Mouse (Mus musculus) layer of hippocampus, postnatal 14 days (tissue): ENCODE data around the gene Tbc1d9b. TPM values are rescaled to one million over a fixed set of nuclear protein-coding genes. Genes with fewer than 3 reads are reported as not detected.

Source experiments
- DNase-seq, 2 experiments: peaks; one replicate each; pipeline ENCODE4 v3.0.0; 2021 to 2022; ENCODE audit warnings: low spot score in 2 of 2, mixed read lengths in 1 of 2
- total RNA-seq, 2 experiments: library from RNA; stranded (reverse); gene quantifications; 2 replicates each; pipeline ENCODE4 v1.2.3; 2021

The Tbc1d9b gene
- total RNA-seq, 2 experiments from 2014 or later: 104 to 105 TPM

DNA sequence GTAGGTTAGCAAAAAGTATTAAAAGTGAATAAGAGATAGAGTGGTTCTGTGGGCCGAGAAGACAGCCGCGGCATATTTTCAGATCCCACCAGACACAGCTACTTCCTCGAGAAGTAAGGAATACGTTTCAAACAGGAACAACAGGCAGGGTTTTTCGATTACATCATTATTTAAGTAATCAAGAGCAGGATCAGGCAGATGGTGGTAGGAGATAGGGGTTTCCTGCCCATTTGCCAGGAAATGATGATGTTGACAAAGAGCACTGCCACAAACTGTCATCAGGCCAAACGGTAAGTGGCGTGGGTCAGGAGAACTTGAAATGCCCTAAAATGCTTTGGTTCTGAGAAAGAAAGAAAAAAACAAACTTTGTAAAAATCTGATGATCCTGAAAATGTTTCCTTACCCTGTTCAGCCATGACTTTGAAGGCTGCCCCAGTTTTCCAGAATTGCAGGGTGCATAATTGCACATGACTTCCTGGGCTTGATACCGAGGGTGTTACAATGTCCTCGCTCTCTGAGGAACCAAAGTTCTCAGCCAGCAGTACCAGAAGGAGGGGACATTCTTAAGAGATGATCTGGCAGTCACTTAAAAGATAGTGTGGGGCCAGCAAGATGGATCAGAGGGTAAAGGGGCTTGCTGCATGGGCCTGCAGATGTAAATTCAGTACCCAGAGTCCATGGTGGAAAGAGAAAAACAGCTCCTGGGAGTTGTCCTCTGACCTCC, 3.1 kb downstream of the Tbc1d9b start:
- DNase-seq: no peak

DNA sequence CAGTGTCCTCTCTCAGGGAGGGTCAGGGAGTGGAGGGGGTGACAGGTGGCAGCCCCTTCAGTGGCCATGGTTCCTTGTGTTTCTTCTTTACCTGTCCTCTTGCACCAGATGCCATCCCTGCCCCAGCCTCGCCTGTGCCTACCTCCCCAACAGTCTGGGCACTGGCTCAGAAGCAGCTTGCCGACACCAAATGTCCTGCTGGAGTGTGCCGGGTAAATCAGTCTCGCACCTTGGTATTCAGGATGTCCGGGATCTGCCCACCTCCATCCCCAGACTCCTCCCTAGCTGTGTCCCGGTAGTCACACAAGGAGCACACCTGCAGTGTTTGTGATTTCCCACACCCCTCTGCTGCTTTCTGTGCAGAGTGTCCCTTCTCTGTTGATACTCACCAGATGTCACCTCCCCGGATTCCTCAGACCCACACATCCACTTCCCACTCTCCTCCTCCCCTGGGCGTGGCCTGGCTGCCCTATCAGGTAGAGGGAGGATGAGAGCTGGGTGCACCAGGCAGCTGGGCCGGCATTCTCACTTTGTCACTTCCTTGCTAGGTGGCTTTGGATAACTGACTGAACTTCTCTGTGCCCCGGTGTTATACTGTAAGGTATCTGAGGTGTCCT, 7.1 kb downstream of the Tbc1d9b start:
- DNase-seq: no peak

DNA sequence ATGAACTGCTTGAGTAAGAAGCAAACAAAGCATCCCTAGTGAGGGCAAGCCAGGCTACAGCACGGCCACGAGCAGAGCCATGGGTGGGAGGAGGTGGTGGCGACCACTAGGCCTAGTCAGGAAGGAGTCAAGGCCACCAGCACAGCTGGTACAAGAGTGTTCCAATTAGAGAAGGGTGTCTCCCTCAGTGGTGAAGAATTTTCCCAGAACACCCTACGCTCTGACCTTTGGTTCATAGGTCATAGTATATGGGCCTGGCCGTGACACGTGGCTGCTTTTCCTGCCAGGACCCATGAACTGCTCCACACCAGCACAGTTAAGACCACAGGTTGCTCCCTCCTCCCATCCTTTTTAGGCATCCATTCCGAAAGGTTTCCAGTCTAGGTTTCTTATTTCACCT, 8.4 kb downstream of the Tbc1d9b start:
- no peak for DNase-seq

DNA sequence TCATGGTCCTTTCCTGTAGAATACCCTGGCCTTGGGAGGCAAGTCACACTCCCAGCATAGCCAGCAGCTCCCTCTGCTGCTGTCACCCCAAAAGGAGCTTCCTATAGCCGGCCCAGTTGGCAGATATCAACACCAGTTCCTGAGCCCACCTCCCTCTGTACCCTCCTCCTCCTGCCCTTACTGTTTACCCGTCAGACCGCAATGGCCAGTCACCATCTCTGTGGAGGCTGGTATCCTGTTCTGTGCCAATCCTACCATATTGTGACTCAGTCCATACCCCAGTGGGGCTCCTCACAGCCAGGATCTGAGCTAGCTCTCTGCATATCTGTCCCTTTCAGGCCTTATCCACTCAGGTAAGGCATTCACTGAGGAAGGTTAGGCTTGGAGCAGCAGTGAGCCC, 14.3 kb downstream of the Tbc1d9b start:
- DNase-seq: no peak

DNA sequence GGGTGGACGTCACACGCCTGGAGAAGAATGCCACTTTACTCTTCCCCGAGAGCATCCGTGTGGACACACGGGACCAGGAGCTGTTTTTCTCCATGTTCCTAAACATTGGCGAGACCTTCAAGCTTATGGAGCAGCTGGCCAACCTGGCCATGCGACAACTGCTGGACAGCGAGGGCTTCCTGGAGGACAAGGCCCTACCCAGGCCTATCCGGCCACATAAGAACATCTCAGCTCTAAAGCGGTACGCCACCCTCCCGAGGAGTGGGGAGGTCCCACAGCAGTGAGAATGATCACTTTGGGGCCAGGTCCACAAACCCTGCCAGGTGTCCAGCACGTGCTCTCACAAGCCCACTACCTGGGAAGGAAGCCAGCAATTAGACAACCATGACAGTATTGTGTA, 14.9 kb downstream of the Tbc1d9b start:
- no peak for DNase-seq

DNA sequence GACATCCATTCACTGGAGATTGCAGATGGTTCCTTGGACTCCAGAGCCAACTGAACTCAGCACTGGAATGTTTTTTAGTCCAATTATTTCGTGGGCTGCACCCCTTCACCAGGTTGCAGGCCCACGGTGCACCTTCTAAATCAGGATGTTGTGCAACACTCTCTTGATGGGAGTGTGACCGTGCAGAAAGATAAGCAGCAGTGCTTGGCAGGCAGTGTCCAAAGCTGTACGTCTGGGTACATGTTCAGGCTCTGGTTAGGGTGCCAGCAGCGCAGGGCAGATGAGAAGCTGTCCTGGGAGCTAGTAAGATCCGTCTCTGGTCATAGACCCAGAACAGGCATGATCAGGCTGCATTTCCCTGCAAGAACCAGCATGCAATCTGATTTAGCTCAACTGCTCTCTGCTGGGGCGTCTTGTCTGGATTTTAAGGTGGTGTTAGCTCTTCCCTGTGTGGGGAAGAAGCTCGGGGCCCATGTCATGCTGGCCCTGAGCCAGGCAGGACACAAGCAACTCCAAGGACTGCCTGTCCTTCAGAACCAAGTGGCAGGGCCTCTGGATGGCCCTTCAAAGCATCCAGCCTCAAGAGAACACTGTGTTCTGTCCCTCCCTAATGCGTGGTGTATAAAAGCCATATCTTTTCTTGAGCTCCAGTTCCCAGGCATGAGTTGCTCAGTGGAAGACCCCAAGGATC, 16.2 kb downstream of the Tbc1d9b start:
- no peak for DNase-seq

DNA sequence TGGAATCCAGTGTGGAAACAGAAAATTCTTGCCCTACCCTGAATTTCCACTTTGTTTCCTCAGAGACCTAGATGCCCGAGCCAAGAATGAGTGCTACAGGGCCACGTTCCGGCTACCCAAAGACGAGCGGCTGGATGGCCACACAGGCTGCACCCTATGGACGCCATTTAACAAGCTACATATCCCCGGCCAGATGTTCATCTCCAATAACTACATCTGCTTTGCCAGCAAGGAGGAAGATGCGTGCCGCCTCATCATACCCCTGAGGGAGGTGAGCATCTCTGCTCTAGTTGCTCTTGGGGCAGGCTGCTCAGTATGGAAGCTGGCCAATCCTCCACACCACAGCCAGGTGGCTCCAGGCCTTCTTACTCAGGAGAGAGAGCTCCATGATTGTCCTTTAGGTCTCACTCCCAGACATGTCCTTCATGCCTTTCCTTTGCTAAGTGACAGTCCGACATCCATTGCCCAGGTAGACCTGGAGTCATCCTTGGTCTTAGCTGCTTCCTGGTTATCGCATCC, 16.8 kb downstream of the Tbc1d9b start:
- no peak for DNase-seq

DNA sequence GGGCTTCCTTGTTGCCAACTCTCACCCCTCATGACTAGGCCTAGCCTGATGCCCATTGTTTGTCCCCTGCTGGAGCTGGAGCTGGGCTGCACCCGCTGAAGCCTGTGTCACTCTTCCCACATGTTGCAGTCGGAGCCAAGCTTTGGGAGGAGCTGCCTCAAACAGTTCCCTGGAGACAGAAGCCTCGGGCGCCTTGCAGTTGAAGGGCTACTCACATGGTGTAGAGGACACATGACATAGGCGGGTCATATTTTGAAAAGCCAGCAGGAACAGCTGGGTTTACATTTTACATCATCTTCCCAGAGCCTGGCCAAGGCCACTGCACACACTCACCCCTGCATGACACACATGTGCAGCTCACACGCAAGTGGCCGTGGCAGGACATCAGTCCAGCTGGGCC, 18.0 kb downstream of the Tbc1d9b start:
- DNase-seq: no peak

DNA sequence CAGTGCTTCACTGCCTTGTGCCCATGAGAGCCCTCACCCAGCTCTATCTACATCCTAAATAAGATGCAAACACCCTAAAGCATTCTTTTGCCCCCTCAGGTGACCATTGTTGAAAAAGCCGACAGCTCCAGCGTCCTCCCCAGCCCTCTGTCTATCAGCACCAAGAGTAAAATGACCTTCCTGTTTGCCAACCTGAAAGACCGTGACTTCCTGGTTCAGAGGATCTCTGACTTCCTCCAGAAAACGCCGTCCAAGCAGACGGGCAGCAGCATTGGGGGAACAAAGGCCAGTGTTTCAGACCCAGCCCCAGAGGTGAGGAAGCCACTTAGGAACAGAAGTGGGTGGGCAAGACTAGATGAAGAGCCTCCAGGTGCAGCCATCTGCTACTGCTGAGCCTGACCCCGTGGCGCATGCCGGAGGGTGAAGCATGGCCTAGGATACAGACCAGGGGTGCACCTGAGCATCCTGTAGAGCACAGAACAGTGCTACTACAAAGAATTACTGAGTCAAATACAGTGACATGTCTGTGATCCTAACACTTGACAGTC, 18.5 kb downstream of the Tbc1d9b start:
- no peak for DNase-seq

DNA sequence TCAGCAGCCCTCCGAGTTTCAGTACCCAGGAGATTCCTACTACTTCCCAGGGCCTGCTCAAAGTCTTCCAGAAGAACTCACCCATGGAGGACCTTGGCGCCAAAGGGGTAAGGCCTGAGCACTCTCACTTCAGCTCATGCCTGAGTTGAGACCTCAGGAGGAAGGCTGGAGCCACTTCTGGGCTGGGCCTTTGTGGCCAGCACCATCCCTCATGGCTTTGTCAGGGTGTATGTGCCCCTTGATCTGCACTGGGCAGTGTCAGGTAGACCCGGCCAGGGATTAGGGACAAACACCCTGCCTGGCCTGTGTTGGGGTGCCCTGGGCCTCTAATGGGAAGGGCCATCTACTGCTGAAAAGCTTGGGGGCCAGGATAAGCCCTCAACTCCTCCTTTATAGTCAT, 20.2 kb downstream of the Tbc1d9b start:
- DNase-seq: no peak

DNA sequence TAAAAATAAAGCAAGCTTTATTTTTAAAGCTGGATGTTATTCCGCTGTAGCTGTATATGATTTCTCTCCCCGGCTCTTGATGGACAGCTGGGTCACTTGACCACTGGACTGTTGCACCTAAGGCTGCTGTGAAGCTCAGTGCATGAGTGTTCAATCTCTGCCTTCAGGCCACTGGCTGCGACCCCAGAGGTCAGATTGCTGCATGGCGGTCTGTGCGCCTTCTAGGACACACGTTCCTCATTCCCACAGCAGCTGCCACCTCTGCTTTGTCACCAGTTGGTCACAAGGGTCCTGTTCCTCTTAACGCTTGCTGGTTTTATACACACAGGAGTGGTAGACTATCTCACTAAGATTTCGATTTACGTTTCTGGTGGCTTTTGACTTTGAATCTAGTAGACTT, 23.0 kb downstream of the Tbc1d9b start:
- no peak for DNase-seq

DNA sequence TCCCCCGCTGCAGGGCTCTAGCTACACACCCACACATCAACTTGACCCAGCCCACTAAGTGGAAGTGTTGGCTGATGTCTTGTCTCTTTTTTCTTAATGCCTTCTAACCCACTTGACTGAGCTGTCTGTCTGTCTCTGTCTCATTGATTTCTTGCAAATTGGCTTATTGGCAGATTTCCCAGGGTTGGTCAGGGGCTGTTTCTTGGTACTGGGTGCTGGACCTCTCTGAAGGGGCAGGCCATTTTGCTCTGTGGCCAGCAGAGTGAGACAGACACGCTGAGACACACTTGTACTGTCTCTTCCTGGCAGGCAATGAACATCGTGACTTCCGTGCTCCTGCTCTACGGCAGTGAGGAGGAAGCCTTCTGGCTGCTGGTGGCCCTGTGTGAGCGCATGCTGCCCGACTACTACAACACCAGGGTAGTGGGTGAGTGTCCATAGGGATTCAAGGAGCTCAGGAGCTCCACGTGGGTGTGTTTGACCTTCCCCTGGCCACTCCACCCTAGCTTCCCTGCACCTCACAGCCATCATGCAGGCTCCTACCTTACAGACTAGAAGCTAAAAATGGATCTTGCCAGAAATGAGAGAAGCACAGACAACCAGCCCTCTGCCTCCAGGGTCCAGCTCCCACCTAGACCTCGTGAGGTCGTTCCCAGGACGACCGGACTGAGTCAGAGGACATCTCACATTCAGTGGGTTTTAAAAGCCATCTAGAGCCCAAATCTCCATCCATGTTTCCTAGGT, 23.8 kb downstream of the Tbc1d9b start:
- DNase-seq: no peak

DNA sequence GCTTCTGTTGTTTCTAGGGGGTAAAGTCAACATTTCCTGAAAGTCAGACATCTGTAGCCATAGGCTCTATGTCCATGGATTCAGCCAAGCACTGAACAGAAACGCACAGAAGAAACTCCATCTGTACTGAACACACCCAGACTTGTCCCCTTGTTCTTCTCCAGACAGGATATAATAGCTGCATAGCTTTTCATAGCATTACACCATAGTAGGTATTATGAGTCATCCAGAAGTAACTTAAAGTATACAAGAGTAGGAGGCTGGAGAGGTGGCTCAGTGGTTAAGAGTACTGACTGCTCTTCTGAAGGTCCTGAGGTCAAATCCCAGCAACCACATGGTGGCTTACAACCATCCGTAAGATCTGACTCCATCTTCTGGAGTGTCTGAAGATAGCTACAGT, 24.6 kb downstream of the Tbc1d9b start:
- DNase-seq: no peak

DNA sequence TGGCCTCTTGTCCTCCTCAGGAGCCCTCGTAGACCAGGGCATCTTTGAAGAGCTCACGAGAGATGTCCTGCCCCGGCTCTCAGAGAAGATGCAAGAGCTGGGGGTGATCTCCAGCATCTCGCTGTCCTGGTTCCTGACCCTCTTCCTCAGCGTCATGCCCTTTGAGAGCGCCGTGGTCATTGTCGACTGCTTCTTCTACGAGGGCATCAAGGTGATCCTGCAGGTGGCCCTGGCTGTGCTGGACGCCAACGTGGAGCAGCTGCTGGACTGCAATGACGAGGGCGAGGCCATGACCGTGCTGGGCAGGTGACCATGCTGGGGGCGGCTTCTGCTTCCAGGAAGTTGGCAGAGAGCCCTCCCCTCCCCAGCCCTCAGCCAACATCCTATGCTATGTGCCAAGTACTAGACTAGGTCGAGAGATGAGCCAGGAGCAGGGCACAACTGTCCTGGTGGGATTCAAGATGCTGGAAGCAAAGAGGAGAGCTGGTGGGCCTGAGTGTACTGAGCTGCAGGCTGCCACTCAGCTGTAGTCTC, 25.6 kb downstream of the Tbc1d9b start:
- no peak for DNase-seq

DNA sequence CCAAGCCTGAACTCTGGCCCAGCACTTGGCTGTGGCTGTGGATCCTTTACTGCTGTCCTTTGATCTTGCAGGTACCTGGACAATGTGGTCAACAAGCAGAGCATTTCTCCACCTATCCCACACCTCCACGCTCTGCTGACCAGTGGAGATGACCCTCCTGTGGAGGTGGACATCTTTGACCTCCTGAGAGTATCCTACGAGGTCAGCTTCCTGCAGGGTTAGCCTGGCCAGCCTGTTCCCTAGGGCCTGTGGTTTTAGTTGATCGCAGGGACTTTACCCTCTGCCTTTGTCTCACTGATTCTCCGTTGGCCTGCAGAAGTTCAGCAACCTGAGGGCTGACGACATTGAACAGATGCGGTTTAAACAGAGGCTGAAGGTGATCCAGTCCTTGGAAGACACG, 27.1 kb downstream of the Tbc1d9b start:
- no peak for DNase-seq

DNA sequence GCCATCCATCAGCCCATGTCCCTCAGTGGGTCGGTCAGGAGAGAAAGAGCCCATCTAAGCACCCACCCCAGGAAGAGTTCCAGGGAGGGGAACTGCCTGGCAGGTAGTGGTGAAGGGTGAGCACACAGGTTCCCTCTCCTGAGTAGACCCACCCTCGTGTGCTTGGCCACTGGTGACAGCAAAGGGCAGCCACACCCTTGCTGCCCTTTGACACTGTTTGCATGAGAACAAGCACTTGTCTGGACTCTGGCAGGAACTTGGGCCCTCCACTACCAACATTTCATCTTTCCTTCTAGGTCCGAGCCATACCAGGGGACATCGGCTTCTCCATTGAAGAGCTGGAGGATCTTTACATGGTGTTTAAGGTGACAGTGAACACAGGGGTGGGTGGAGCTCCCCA, 28.2 kb downstream of the Tbc1d9b start:
- no peak for DNase-seq

DNA sequence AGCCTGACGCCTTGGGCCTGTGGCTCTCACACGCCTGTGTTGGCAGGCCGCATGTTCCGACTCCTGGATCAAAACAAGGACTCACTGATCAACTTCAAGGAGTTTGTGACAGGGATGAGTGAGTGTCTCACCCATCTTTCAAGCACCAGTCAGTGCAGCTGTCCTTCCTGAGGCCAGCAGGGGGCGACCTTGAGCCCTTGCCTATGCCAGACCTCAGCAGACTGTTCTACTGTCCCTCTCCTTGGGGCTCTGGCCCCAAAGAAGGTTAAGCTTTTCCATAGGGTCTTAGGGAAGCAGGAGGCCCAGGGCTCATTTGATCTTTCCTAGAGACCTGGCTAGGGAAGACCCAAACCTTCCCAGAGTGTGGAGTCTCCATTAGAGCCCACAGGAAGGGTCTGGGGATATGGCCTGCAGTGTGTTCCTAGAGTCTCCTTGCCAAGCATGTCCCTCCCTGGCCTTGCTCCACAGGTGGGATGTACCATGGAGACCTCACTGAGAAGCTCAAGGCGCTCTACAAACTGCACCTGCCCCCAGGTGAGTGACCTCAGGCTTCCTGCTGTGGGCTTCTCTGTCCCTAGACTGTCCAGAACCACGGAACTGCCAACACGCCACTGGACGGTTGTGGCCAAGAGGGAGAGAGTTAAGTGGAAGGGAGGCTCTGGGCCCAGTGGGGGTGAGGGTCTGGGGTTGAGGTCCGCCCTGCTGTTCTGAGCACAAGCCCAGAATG, 30.5 kb downstream of the Tbc1d9b start:
- peak; percentile 27 to 47 for DNase-seq

DNA sequence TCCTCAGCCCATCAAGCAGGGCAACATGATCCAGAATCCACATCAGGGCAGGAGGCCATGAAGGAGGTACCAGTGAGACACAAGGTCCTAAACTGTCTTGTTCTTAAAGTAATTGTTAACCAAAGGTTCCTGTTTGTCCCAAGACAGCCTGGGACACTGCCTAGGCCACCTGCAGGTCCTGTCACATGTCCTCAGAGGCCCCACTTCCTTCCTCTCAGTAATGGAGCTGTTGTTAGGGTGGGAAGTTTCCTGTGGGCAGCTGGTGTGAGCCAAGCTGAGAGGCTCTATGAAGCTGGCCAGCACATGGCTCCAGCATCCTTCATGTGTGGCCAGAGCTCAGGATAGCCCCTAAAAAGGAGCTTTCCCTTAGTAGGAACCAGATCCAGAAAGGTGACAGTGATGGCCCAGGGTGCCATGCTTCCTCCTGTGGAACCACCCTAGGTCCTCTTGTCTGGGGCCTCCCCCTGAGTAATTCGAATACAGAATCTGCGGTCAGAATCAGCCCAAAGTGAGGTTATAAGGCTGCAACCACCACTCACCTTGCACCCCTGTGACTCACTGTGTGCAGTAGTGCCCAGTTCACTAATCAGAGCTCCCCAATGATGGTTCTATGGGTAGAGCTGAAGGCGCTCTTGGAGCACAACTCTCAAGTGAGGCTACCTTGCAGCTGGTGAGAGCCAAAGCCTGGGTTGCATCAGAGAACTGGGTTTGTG, 31.3 kb downstream of the Tbc1d9b start:
- DNase-seq: no peak

DNA sequence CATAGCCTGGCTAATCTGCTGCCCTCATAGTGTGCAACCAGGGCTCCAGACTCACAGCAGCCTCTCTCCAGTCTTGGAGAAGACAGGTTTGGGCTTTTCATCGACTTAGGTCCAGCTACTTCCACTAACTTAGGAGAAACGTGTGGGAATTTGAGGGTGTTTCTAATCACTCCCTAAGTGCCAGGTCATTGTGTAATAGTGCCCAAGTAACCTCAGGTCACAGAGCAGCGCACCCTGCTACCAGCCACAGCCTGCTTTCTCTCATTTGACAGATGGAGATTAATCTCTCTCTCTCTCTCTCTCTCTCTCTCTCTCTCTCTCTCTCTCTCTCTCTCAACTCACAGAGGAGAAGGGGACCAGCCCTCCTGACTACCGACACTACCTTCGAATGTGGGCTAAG, 37.2 kb downstream of the Tbc1d9b start:
- DNase-seq: no peak
